Mouse (Mus musculus) MEL (cell line): ENCODE data around the gene Podxl. TPM values are rescaled to one million over a fixed set of nuclear protein-coding genes. Genes with fewer than 3 reads are reported as not detected.

Experiments used
- DNase-seq: peaks from one replicate; pipeline ENCODE4 v3.0.0; 2011; ENCODE audit warnings: low read depth, low spot score
- H3K27ac ChIP-seq: 2 replicates; pipeline ENCODE4 v1.5.1; 2012; ENCODE audit warnings: low read depth, mild to moderate bottlenecking, control low read depth, low read length, moderate library complexity; ENCODE audit not compliant: control insufficient read depth
- H3K27me3 ChIP-seq, 2 experiments: fragments of 150-350 bp in 1 of 2; sonication (generic) in 1 of 2; 2 replicates each; pipeline ENCODE4 v1.6.1; 2012; ENCODE audit warnings: low read length in 2 of 2, mild to moderate bottlenecking in 2 of 2, improper control_type of control experiment in 1 of 2, moderate library complexity in 1 of 2; ENCODE audit not compliant: insufficient read depth in 2 of 2, control insufficient read depth in 1 of 2
- H3K36me3 ChIP-seq, 2 experiments: 2 replicates each; pipeline ENCODE4 v1.6.1; 2012 to 2014; ENCODE audit warnings: low read length in 2 of 2, improper control_type of control experiment in 1 of 2, inconsistent platforms in 1 of 2, mild to moderate bottlenecking in 1 of 2; ENCODE audit not compliant: insufficient read depth in 2 of 2, control insufficient read depth in 1 of 2
- H3K4me1 ChIP-seq, 2 experiments: fragments of 150-350 bp in 1 of 2; sonication (generic) in 1 of 2; 2 replicates each; pipeline ENCODE4 v1.6.1; 2012; ENCODE audit warnings: low read length in 2 of 2, improper control_type of control experiment in 1 of 2, mild to moderate bottlenecking in 1 of 2; ENCODE audit not compliant: insufficient read depth in 2 of 2, control insufficient read depth in 1 of 2
- H3K4me3 ChIP-seq, 2 experiments: fragments of 150-350 bp in 1 of 2; sonication (generic) in 1 of 2; 2 replicates each; pipeline ENCODE4 v1.5.1; 2012; ENCODE audit warnings: low read depth in 2 of 2, low read length in 2 of 2, mild to moderate bottlenecking in 2 of 2, moderate library complexity in 2 of 2, control low read depth in 1 of 2, improper control_type of control experiment in 1 of 2; ENCODE audit not compliant: control insufficient read depth in 1 of 2, insufficient read depth in 1 of 2
- H3K79me2 ChIP-seq: 2 replicates; pipeline ENCODE4 v1.6.1; 2012; ENCODE audit warnings: mild to moderate bottlenecking, low read length, moderate library complexity; ENCODE audit not compliant: control insufficient read depth, poor library complexity, insufficient read depth
- H3K9ac ChIP-seq: 2 replicates; pipeline ENCODE4 v1.6.1; 2012; ENCODE audit warnings: low read depth, mild to moderate bottlenecking, control low read depth, low read length, moderate library complexity; ENCODE audit not compliant: control insufficient read depth, poor library complexity, severe bottlenecking
- H3K9me3 ChIP-seq: fragments of 150-350 bp; sonication (generic); replicated peaks from 2 replicates; pipeline ENCODE4 v1.6.1; 2012; ENCODE audit warnings: mild to moderate bottlenecking, low read length, improper control_type of control experiment, moderate library complexity; ENCODE audit not compliant: insufficient read depth
- BHLHE40 ChIP-seq: IDR thresholded peaks from 2 replicates; pipeline ENCODE4 v1.6.1; 2012; ENCODE audit warnings: low read depth, mild to moderate bottlenecking, inconsistent platforms, low read length, improper control_type of control experiment, borderline replicate concordance
- CHD1 ChIP-seq: IDR thresholded peaks from 2 replicates; pipeline ENCODE4 v1.6.1; 2012; ENCODE audit warnings: low read depth, mild to moderate bottlenecking, inconsistent platforms, low read length, improper control_type of control experiment
- CTCF ChIP-seq, 3 experiments: IDR thresholded peaks in 2 of 3; conservative IDR thresholded peaks in 1 of 3; 2 replicates each; pipeline ENCODE4 v1.5.1; 2011 to 2012; ENCODE audit warnings: low read length in 3 of 3, low read depth in 2 of 3, mild to moderate bottlenecking in 2 of 3, improper control_type of control experiment in 1 of 3, inconsistent platforms in 1 of 3, mixed read lengths in 1 of 3, moderate library complexity in 1 of 3; ENCODE audit not compliant: control insufficient read depth in 1 of 3, insufficient read depth in 1 of 3, poor library complexity in 1 of 3, severe bottlenecking in 1 of 3
- E2F4 ChIP-seq: IDR thresholded peaks from 2 replicates; pipeline ENCODE4 v1.6.1; 2011; ENCODE audit warnings: low read depth, low read length, improper control_type of control experiment, borderline replicate concordance
- ELF1 ChIP-seq: IDR thresholded peaks from 2 replicates; pipeline ENCODE4 v1.6.1; 2014; ENCODE audit warnings: low read depth, mild to moderate bottlenecking, inconsistent platforms, low read length, improper control_type of control experiment, moderate library complexity
- EP300 ChIP-seq, 2 experiments: IDR thresholded peaks; 2 replicates each; pipeline ENCODE4 v1.6.1; 2011; ENCODE audit warnings: improper control_type of control experiment in 2 of 2, low read length in 2 of 2, low read depth in 1 of 2, mild to moderate bottlenecking in 1 of 2
- ETS1 ChIP-seq: IDR thresholded peaks from 2 replicates; pipeline ENCODE4 v1.6.1; 2012; ENCODE audit warnings: low read depth, mild to moderate bottlenecking, inconsistent platforms, low read length, improper control_type of control experiment, moderate library complexity
- GABPA ChIP-seq: IDR thresholded peaks from 2 replicates; pipeline ENCODE4 v1.6.1; 2012; ENCODE audit warnings: low read depth, mild to moderate bottlenecking, inconsistent platforms, low read length, improper control_type of control experiment, moderate library complexity
- GATA1 ChIP-seq: IDR thresholded peaks from 2 replicates; pipeline ENCODE4 v1.6.1; 2011; ENCODE audit warnings: low read depth, low read length, improper control_type of control experiment
- HCFC1 ChIP-seq: IDR thresholded peaks from 2 replicates; pipeline ENCODE4 v1.6.1; 2012; ENCODE audit warnings: low read depth, mild to moderate bottlenecking, inconsistent platforms, low read length, improper control_type of control experiment, moderate library complexity
- JUND ChIP-seq: IDR thresholded peaks from 2 replicates; pipeline ENCODE4 v1.6.1; 2011; ENCODE audit warnings: low read depth, mild to moderate bottlenecking, improper control_type of control experiment, low read length
- KAT2A ChIP-seq: conservative IDR thresholded peaks from 2 replicates; pipeline ENCODE4 v1.6.1; 2012; ENCODE audit warnings: low read depth, low read length, improper control_type of control experiment, inconsistent platforms
- MAFK ChIP-seq: IDR thresholded peaks from 2 replicates; pipeline ENCODE4 v1.6.1; 2011; ENCODE audit warnings: low read depth, mild to moderate bottlenecking, low read length, improper control_type of control experiment, borderline replicate concordance
- MAX ChIP-seq: IDR thresholded peaks from 2 replicates; pipeline ENCODE4 v1.6.1; 2011; ENCODE audit warnings: low read length, improper control_type of control experiment
- MAZ ChIP-seq: IDR thresholded peaks from 2 replicates; pipeline ENCODE4 v1.6.1; 2012; ENCODE audit warnings: low read depth, mild to moderate bottlenecking, inconsistent platforms, low read length, improper control_type of control experiment
- MEF2A ChIP-seq: IDR thresholded peaks from 2 replicates; pipeline ENCODE4 v1.6.1; 2014; ENCODE audit warnings: low read depth, mild to moderate bottlenecking, inconsistent platforms, low read length, improper control_type of control experiment; ENCODE audit not compliant: poor library complexity, insufficient replicate concordance, severe bottlenecking; ENCODE audit errors: extremely low read depth
- MXI1 ChIP-seq: IDR thresholded peaks from 2 replicates; pipeline ENCODE4 v1.6.1; 2011; ENCODE audit warnings: mild to moderate bottlenecking, low read depth, low read length, improper control_type of control experiment
- MYB ChIP-seq: IDR thresholded peaks from 2 replicates; pipeline ENCODE4 v1.6.1; 2011; ENCODE audit warnings: mild to moderate bottlenecking, low read depth, low read length, improper control_type of control experiment
- MYC ChIP-seq: IDR thresholded peaks from 2 replicates; pipeline ENCODE4 v1.6.1; 2011; ENCODE audit warnings: low read depth, mild to moderate bottlenecking, low read length, improper control_type of control experiment, moderate library complexity
- NELFE ChIP-seq: IDR thresholded peaks from 2 replicates; pipeline ENCODE4 v1.6.1; 2011; ENCODE audit warnings: low read depth, low read length, improper control_type of control experiment
- NRF1 ChIP-seq: IDR thresholded peaks from 2 replicates; pipeline ENCODE4 v1.6.1; 2014; ENCODE audit warnings: low read depth, mild to moderate bottlenecking, inconsistent platforms, low read length, improper control_type of control experiment, moderate library complexity; ENCODE audit not compliant: poor library complexity, insufficient read depth, severe bottlenecking
- POLR2A ChIP-seq, 2 experiments: IDR thresholded peaks; 2 replicates each; pipeline ENCODE4 v1.6.1; 2011 to 2012; ENCODE audit warnings: low read length in 2 of 2, mild to moderate bottlenecking in 2 of 2, control low read depth in 1 of 2, improper control_type of control experiment in 1 of 2, low read depth in 1 of 2, moderate library complexity in 1 of 2; ENCODE audit not compliant: control insufficient read depth in 1 of 2, insufficient read depth in 1 of 2, poor library complexity in 1 of 2
- POLR2AphosphoS2 ChIP-seq: IDR thresholded peaks from 2 replicates; pipeline ENCODE4 v1.6.1; 2011; ENCODE audit warnings: low read length, improper control_type of control experiment
- POLR2AphosphoS5 ChIP-seq: IDR thresholded peaks from 2 replicates; pipeline ENCODE4 v1.6.1; 2012; ENCODE audit warnings: low read depth, borderline replicate concordance, mild to moderate bottlenecking, inconsistent platforms, low read length, moderate library complexity, mixed read lengths
- RAD21 ChIP-seq: IDR thresholded peaks from 2 replicates; pipeline ENCODE4 v1.6.1; 2011; ENCODE audit warnings: mild to moderate bottlenecking, low read depth, low read length, improper control_type of control experiment
- RCOR1 ChIP-seq: IDR thresholded peaks from 2 replicates; pipeline ENCODE4 v1.6.1; 2012; ENCODE audit warnings: low read depth, mild to moderate bottlenecking, inconsistent platforms, low read length, improper control_type of control experiment
- SIN3A ChIP-seq: IDR thresholded peaks from 2 replicates; pipeline ENCODE4 v1.6.1; 2012; ENCODE audit warnings: low read length, improper control_type of control experiment, inconsistent platforms
- SMC3 ChIP-seq: IDR thresholded peaks from 2 replicates; pipeline ENCODE4 v1.6.1; 2011; ENCODE audit warnings: low read depth, low read length, improper control_type of control experiment
- TAL1 ChIP-seq: IDR thresholded peaks from 2 replicates; pipeline ENCODE4 v1.6.1; 2012; ENCODE audit warnings: mild to moderate bottlenecking, inconsistent platforms, low read length, moderate library complexity, mixed read lengths
- TBP ChIP-seq: IDR thresholded peaks from 2 replicates; pipeline ENCODE4 v1.8.0; 2011; ENCODE audit warnings: low read depth, low read length, improper control_type of control experiment
- TCF12 ChIP-seq: IDR thresholded peaks from 2 replicates; pipeline ENCODE4 v1.6.1; 2014; ENCODE audit warnings: low read depth, mild to moderate bottlenecking, inconsistent platforms, low read length, improper control_type of control experiment, moderate library complexity
- UBTF ChIP-seq: IDR thresholded peaks from 2 replicates; pipeline ENCODE4 v1.6.1; 2012; ENCODE audit warnings: low read depth, mild to moderate bottlenecking, inconsistent platforms, low read length, improper control_type of control experiment, moderate library complexity, borderline replicate concordance; ENCODE audit not compliant: insufficient read depth
- USF1 ChIP-seq: IDR thresholded peaks from 2 replicates; pipeline ENCODE4 v1.6.1; 2014; ENCODE audit warnings: low read depth, mild to moderate bottlenecking, inconsistent platforms, low read length, improper control_type of control experiment, moderate library complexity
- USF2 ChIP-seq, 2 experiments: IDR thresholded peaks; 2 replicates each; pipeline ENCODE4 v1.6.1; 2011 to 2012; ENCODE audit warnings: improper control_type of control experiment in 2 of 2, low read length in 2 of 2, borderline replicate concordance in 1 of 2, inconsistent platforms in 1 of 2, low read depth in 1 of 2, mild to moderate bottlenecking in 1 of 2; ENCODE audit not compliant: insufficient read depth in 1 of 2
- ZC3H11A ChIP-seq: IDR thresholded peaks from 2 replicates; pipeline ENCODE4 v1.6.1; 2012; ENCODE audit warnings: low read depth, mild to moderate bottlenecking, inconsistent platforms, low read length, improper control_type of control experiment
- ZKSCAN1 ChIP-seq: IDR thresholded peaks from 2 replicates; pipeline ENCODE4 v1.6.1; 2012; ENCODE audit warnings: low read depth, mild to moderate bottlenecking, inconsistent platforms, low read length, improper control_type of control experiment, moderate library complexity
- ZMIZ1 ChIP-seq: IDR thresholded peaks from 2 replicates; pipeline ENCODE4 v1.6.1; 2012; ENCODE audit warnings: low read depth, mild to moderate bottlenecking, inconsistent platforms, low read length, improper control_type of control experiment, moderate library complexity
- ZNF384 ChIP-seq: IDR thresholded peaks from 2 replicates; pipeline ENCODE4 v1.6.1; 2012; ENCODE audit warnings: low read depth, mild to moderate bottlenecking, inconsistent platforms, low read length, improper control_type of control experiment
- polyA plus RNA-seq, 2 experiments: library from polyadenylated mRNA; stranded (reverse) in 1 of 2; unstranded in 1 of 2; fragments of >175 nt in 1 of 2; fragments of >200 nt in 1 of 2; gene quantifications; 2 replicates each; pipeline versions ENCODE4 v1.2.1 to v1.2.4; 2012; ENCODE audit warnings: low replicate concordance in 2 of 2, low read depth in 1 of 2; ENCODE audit not compliant: insufficient read length in 2 of 2, insufficient read depth in 1 of 2, missing spikeins in 1 of 2
- total RNA-seq: library from RNA; depleted of rRNA; stranded (reverse); fragments of 300-350 nt; gene quantifications from 2 replicates; pipeline ENCODE4 v1.2.3, GENCODE M21; 2012

The Podxl gene
- total and polyA plus RNA-seq, 3 experiments = 19.1 to 40.8 TPM; not detected in 1

DNA sequence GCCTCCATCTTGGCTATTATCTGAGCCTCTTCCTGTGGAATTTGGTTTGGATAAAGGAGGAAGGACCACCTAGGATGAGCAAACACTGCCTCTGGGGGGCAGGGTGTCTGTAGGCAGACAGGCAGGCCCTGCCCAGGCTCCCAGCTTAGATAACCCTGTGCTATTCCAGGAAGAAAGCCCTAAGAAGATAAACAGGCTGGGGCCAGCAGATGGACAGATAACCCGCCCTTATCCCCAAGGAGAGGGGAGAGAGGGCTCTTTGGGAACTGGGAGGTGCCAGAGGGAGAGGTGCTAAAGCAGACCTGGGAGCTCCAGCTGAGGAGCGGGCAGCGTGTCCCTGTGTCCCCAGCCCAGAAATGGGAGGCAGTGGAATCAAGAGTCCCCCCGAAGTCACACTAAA lies 23.9 kb upstream of the Podxl start:
- Histone ChIP-seq H3K9me3 (no peaks in the 10 kb centered on the region), H3K27me3 (no peaks in the 10 kb centered on the region), H3K27ac (no peak overlapping the region), H3K36me3 (peaks cover 0 to 21% of the 10 kb centered on the region in 2 experiments; a peak in 2 of 4 replicates), H3K9ac (no peak overlapping the region), H3K79me2 (no peaks in the 10 kb centered on the region), H3K4me3 (no peak overlapping the region), H3K4me1 (peaks cover 9 to 25% of the 10 kb centered on the region in 2 experiments)
- no peak for DNase-seq
- 0 out of 2 replicates have a peak, but pooled peaks have one; percentile 13 for TF ChIP-seq RCOR1
- TF ChIP-seq MAX = no peak
- 0 out of 2 replicates have a peak, but pooled peaks have one; percentile 24 for TF ChIP-seq TAL1
- no peak for TF ChIP-seq JUND
- no peak for TF ChIP-seq MAZ
- TF ChIP-seq CHD1 = no peak
- no peak for TF ChIP-seq USF1
- no peak for TF ChIP-seq GABPA
- no peak for TF ChIP-seq SMC3
- no peak for TF ChIP-seq ZNF384
- no peak for TF ChIP-seq MAFK
- no peak for TF ChIP-seq USF2 (IDR thresholded peaks at IDR 0.05; ENCODE audit: borderline replicate concordance in 1 of 2, insufficient read depth in 1 of 2, low read depth in 1 of 2, low read length in 2 of 2)
- no peak for TF ChIP-seq RAD21
- TF ChIP-seq POLR2AphosphoS2 = no peak
- no peak for TF ChIP-seq UBTF
- no peak for TF ChIP-seq SIN3A
- TF ChIP-seq ZKSCAN1 = no peak
- no peak for TF ChIP-seq ETS1
- no peak for TF ChIP-seq POLR2A (IDR thresholded peaks at IDR 0.05; ENCODE audit: control insufficient read depth in 1 of 2, insufficient read depth in 1 of 2, low read depth in 1 of 2, low read length in 2 of 2, poor library complexity in 1 of 2)
- no peak for TF ChIP-seq ELF1
- TF ChIP-seq GATA1 = peak; percentile 25; the same call in 1 of the 2 replicates
- TF ChIP-seq E2F4 = no peak
- TF ChIP-seq MXI1 = no peak
- no peak for TF ChIP-seq MYB
- no peak for TF ChIP-seq ZMIZ1
- no peak for TF ChIP-seq KAT2A
- no peak for TF ChIP-seq TBP
- 0 out of 2 replicates have a peak, but pooled peaks have one; percentile 24 for TF ChIP-seq TCF12
- TF ChIP-seq HCFC1 = no peak
- TF ChIP-seq NRF1 = no peak
- TF ChIP-seq BHLHE40 = no peak
- no peak for TF ChIP-seq POLR2AphosphoS5
- TF ChIP-seq MYC = no peak
- no peak for TF ChIP-seq NELFE
- peak in 1 of 2 experiments; percentile 53; a peak in 2 of 4 replicates for TF ChIP-seq EP300 (IDR thresholded peaks at IDR 0.05; ENCODE audit: low read depth in 1 of 2, low read length in 2 of 2)
- no peak for TF ChIP-seq ZC3H11A
- TF ChIP-seq MEF2A = no peak
- TF ChIP-seq CTCF (IDR thresholded peaks at IDR 0.05 in 2 of 3, conservative IDR thresholded peaks at IDR 0.05 in 1 of 3; ENCODE audit: control insufficient read depth in 1 of 3, insufficient read depth in 1 of 3, low read depth in 2 of 3, low read length in 3 of 3, poor library complexity in 1 of 3, severe bottlenecking in 1 of 3) = no peak
